Mouse (Mus musculus) forebrain, embryonic 14.5 days (tissue): ENCODE results near the gene Pgpep1. TPM values are rescaled to one million over a fixed set of nuclear protein-coding genes. Genes with fewer than 3 reads are reported as not detected.
A peak's percentile ranks its signal among the peaks of the same experiment; 100 is the strongest.

ENCODE experiments used
- ATAC-seq: fragments of 200-750 bp; cut with Nextera tagmentation; 2 replicates; pipeline ENCODE4 v1.8.0; 2017; ENCODE audit warnings: mild to moderate bottlenecking, moderate library complexity
- DNase-seq: peaks from one replicate; pipeline ENCODE4 v3.0.0-alpha.2; 2015; ENCODE audit warnings: low spot score
- H3K27ac ChIP-seq: fragments of 300-500 bp; sonication (generic); 2 replicates; pipeline ENCODE4 v1.5.1; 2014; ENCODE audit warnings: low read depth, mild to moderate bottlenecking, control low read depth, low read length, moderate library complexity
- H3K27me3 ChIP-seq: fragments of 300-500 bp; sonication (generic); replicated peaks from 2 replicates; pipeline ENCODE4 v1.6.1; 2014; ENCODE audit warnings: low read length, control low read depth, mixed read lengths; ENCODE audit not compliant: control insufficient read depth, insufficient read depth
- H3K36me3 ChIP-seq: fragments of 300-500 bp; sonication (generic); 2 replicates; pipeline ENCODE4 v1.6.1; 2014; ENCODE audit warnings: low read length, control low read depth; ENCODE audit not compliant: control insufficient read depth, insufficient read depth
- H3K4me1 ChIP-seq: fragments of 300-500 bp; sonication (generic); 2 replicates; pipeline ENCODE4 v1.6.1; 2014; ENCODE audit warnings: antibody characterized with exemption, low read length, control low read depth; ENCODE audit not compliant: control insufficient read depth, insufficient read depth
- H3K4me2 ChIP-seq: fragments of 300-500 bp; sonication (generic); 2 replicates; pipeline ENCODE4 v1.6.1; 2014; ENCODE audit warnings: mild to moderate bottlenecking, control low read depth, low read length
- H3K4me3 ChIP-seq: fragments of 300-500 bp; sonication (generic); 2 replicates; pipeline ENCODE4 v1.5.1; 2014; ENCODE audit warnings: low read depth, low read length, control low read depth
- H3K9ac ChIP-seq: fragments of 300-500 bp; sonication (generic); 2 replicates; pipeline ENCODE4 v1.6.1; 2014; ENCODE audit warnings: mild to moderate bottlenecking, low read length, control low read depth, moderate library complexity
- H3K9me3 ChIP-seq: fragments of 300-500 bp; sonication (generic); replicated peaks from 2 replicates; pipeline ENCODE4 v1.6.1; 2016; ENCODE audit warnings: low read length, control low read depth, mixed read lengths; ENCODE audit not compliant: control insufficient read depth
- WGBS: fragments of 180-500 bp; shearing (Covaris S2); extraction: QIAGEN DNeasy Blood & Tissue Kit; methylation state at CpG from one replicate; pipeline ENCODE4 v1.1.7; 2014; 5-methylcytosine and 5-hydroxymethylcytosine counted together
- polyA plus RNA-seq: library from polyadenylated mRNA; unstranded; fragments of >200 nt; fragmentation: Nextera tagmentation; extraction: Ambion mirVana; gene quantifications from 2 replicates; pipeline ENCODE4 v1.2.1, GENCODE M21; 2014

The Pgpep1 gene
- polyA plus RNA-seq, 1 experiment from 2014 or later = 101 TPM

- ATAC-seq = no peak
- no peaks in the 10 kb centered on the region for H3K36me3 ChIP-seq
- no peak for DNase-seq
- H3K4me1 ChIP-seq = 0 out of 2 replicates have a peak, but pooled peaks cover 3% of the 10 kb centered on the region
- no peak overlapping the region for H3K27ac ChIP-seq
- H3K27me3 ChIP-seq = peaks cover 8% of the 10 kb centered on the region; the same call in 1 of the 2 replicates
- H3K9ac ChIP-seq = no peak overlapping the region
- H3K4me2 ChIP-seq = no peak overlapping the region
- H3K9me3 ChIP-seq = no peaks in the 10 kb centered on the region
- H3K4me3 ChIP-seq = no peak overlapping the region
- WGBS = 81% methylated on average over 6 of the region's 6 CpGs
These were observed 24.7 kb downstream of the Pgpep1 start for GRCm38 (mm10) chr8:70635527-70635926.

- Histone ChIP-seq H3K27ac (no peak overlapping the region), H3K4me3 (no peak overlapping the region)
- DNase-seq = no peak
These were observed 26.1 kb downstream of the Pgpep1 start for GRCm38 (mm10) chr8:70634066-70634465.

GRCm38 (mm10) chr8:70632346-70632892 lies 27.8 kb downstream of the Pgpep1 start, which contains the start of gene Gdf15:
TSS of gene Gdf15 (minus strand) at chr8:70632456.
- ATAC-seq (no peak), DNase-seq (no peak)
- Histone ChIP-seq H3K9me3 (no peaks in the 10 kb centered on the region), H3K27ac (no peak within 1 kb of the TSS), H3K27me3 (peaks cover 8% of the 10 kb centered on the region; the same call in 1 of the 2 replicates), H3K4me3 (no peak within 1 kb of the TSS), H3K36me3 (no peaks in the 10 kb centered on the region), H3K9ac (no peak within 1 kb of the TSS), H3K4me1 (peaks cover 3% of the 10 kb centered on the region; the same call in 1 of the 2 replicates), H3K4me2 (no peak within 1 kb of the TSS)
- WGBS = 73% methylated on average over 6 of the region's 6 CpGs

More at GRCm38 (mm10) chr8:70634066-70634465, 26.1 kb downstream of the Pgpep1 start:
- WGBS = 57% methylated on average over 6 of the region's 6 CpGs
- Histone ChIP-seq H3K9ac (no peak overlapping the region), H3K36me3 (no peaks in the 10 kb centered on the region), H3K27me3 (peaks cover 8% of the 10 kb centered on the region; the same call in 1 of the 2 replicates), H3K4me1 (peaks cover 3% of the 10 kb centered on the region; the same call in 1 of the 2 replicates), H3K9me3 (no peaks in the 10 kb centered on the region), H3K4me2 (no peak overlapping the region)
- no peak for ATAC-seq

GRCm38 (mm10) chr8:70631436-70631835 lies 28.8 kb downstream of the Pgpep1 start:
- ATAC-seq = no peak
- Histone ChIP-seq H3K4me1 (peaks cover 3% of the 10 kb centered on the region; the same call in 1 of the 2 replicates), H3K9me3 (no peaks in the 10 kb centered on the region), H3K4me2 (no peak overlapping the region), H3K36me3 (no peaks in the 10 kb centered on the region), H3K9ac (no peak overlapping the region), H3K27ac (no peak overlapping the region), H3K4me3 (no peak overlapping the region), H3K27me3 (peaks cover 8% of the 10 kb centered on the region; the same call in 1 of the 2 replicates)
- 21% methylated on average over 24 of the region's 24 CpGs for WGBS
- DNase-seq = no peak

GRCm38 (mm10) chr8:70630532-70631381 lies 29.4 kb downstream of the Pgpep1 start:
- ATAC-seq (peak; percentile 9; the same call in 1 of the 2 replicates), DNase-seq (no peak)
- WGBS = 19% methylated on average over 22 of the region's 22 CpGs
- no peak overlapping the region for H3K27ac ChIP-seq
- H3K27me3 ChIP-seq = peaks cover 8% of the 10 kb centered on the region; the same call in 1 of the 2 replicates
- no peak overlapping the region for H3K4me3 ChIP-seq
- H3K4me1 ChIP-seq = peaks cover 3% of the 10 kb centered on the region; the same call in 1 of the 2 replicates
- no peak overlapping the region for H3K9ac ChIP-seq
- no peaks in the 10 kb centered on the region for H3K9me3 ChIP-seq
- H3K36me3 ChIP-seq = no peaks in the 10 kb centered on the region
- no peak overlapping the region for H3K4me2 ChIP-seq

- DNase-seq (peak; percentile 92), ATAC-seq (peak; percentile 94)
- 1% methylated on average over 58 of the region's 60 CpGs for WGBS
- Histone ChIP-seq H3K4me1 (peaks cover 3% of the 10 kb centered on the region; the same call in 1 of the 2 replicates), H3K27me3 (peaks cover 8% of the 10 kb centered on the region; the same call in 1 of the 2 replicates), H3K4me3 (peak overlapping the region; percentile 40), H3K9ac (peak overlapping the region; percentile 61), H3K27ac (peak overlapping the region; percentile 27; the same call in 1 of the 2 replicates), H3K9me3 (no peaks in the 10 kb centered on the region), H3K4me2 (peak overlapping the region; percentile 59), H3K36me3 (no peaks in the 10 kb centered on the region)
These were observed 30.3 kb downstream of the Pgpep1 start for GRCm38 (mm10) chr8:70629574-70630531.

- Histone ChIP-seq H3K9ac (peak overlapping the region; percentile 61), H3K4me1 (peaks cover 3% of the 10 kb centered on the region; the same call in 1 of the 2 replicates), H3K36me3 (no peaks in the 10 kb centered on the region), H3K27ac (no peak overlapping the region), H3K4me3 (peak overlapping the region; percentile 40), H3K9me3 (no peaks in the 10 kb centered on the region), H3K4me2 (peak overlapping the region; percentile 59), H3K27me3 (peaks cover 8% of the 10 kb centered on the region; the same call in 1 of the 2 replicates)
- peak; percentile 1 for ATAC-seq
- WGBS = 57% methylated on average over 7 of the region's 7 CpGs
- no peak for DNase-seq
These were observed 31.1 kb downstream of the Pgpep1 start for GRCm38 (mm10) chr8:70628986-70629490.

- H3K27ac ChIP-seq = no peak overlapping the region
- no peak for ATAC-seq
- H3K4me1 ChIP-seq = peaks cover 3% of the 10 kb centered on the region; the same call in 1 of the 2 replicates
- H3K4me3 ChIP-seq = no peak overlapping the region
- DNase-seq = no peak
- H3K9me3 ChIP-seq = no peaks in the 10 kb centered on the region
- H3K9ac ChIP-seq = no peak overlapping the region
- no peak overlapping the region for H3K4me2 ChIP-seq
- no peaks in the 10 kb centered on the region for H3K36me3 ChIP-seq
- WGBS = 89% methylated on average over 5 of the region's 5 CpGs
- peaks cover 8% of the 10 kb centered on the region; the same call in 1 of the 2 replicates for H3K27me3 ChIP-seq
These were observed 33.1 kb downstream of the Pgpep1 start for GRCm38 (mm10) chr8:70627041-70627440.
